Comparison of ENCODE assay signal across 18 mouse cellular contexts in the genomic region with DNA sequence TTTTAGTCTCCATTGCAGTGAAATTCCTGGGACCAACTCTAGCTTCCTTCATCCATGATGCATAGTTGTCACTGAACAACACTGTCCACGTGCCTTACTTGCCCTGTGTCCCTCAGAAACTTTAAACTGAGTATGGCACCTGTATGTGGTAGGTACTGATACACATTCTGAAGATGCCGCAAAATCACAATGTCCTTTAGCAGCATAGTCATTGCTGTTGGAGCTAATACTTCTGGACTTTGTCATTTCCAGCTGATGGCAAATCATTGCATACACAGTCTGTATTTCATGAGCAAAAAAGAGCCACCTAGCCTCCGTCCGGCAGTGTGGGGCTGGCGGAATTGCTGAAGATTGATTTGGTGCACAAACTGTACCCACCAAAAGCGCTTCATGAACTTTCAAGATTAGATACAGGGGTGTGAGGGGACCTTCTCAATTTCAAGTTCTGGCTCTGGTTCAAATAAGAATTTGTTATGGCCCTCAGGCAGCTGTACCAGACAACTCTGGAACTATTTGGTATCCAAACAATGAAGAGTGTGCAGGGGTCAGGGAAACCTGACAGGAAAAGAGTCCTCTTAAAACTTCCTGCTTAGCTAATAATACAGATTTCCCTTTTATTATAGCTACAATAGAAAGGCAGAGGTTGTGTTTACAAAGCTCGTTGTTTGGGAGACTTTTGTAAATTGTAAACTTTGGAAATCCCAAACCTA. TPM values are rescaled to one million over a fixed set of nuclear protein-coding genes. Genes with fewer than 3 reads are reported as not detected.
A peak's percentile ranks its signal among the peaks of the same experiment; 100 is the strongest.
DNase-seq lines count a peak whose midpoint lies in the region; ATAC-seq and TF ChIP-seq lines count a peak whose summit lies in the region.
"Had no signal": no experiment of that assay in that cellular context is flagged by ENCODE, and none has a peak within 500 bp of the region (broad histone marks: within the 10 kb centered on the region; RNA-seq: fewer than 3 reads in every experiment).

No protein-coding gene starts in this region.

- H3K27ac ChIP-seq in heart, embryonic 16.5 days (ENCODE audit: low read length): peak overlapping the region; percentile 58
- H3K27ac ChIP-seq in heart, embryonic 10.5 days: no peak overlapping the region
- 0 out of 2 replicates have a peak overlapping the region, but pooled peaks have one; percentile 17 for H3K27ac ChIP-seq in lung, embryonic 15.5 days
- H3K27ac ChIP-seq in ES-E14 (ENCODE audit: insufficient read depth, low read depth, low read length, poor library complexity, severe bottlenecking) (peak overlapping the region; percentile 51; the same call in 1 of the 2 replicates), macrophage (peak overlapping the region; percentile 46)
- H3K27ac ChIP-seq in midbrain, embryonic 10.5 days (replicated peaks): no peak overlapping the region
- H3K27ac ChIP-seq: forebrain, embryonic 15.5 days; hindbrain, embryonic 13.5 days; limb, embryonic 15.5 days; neural tube, embryonic 13.5 days had no signal

- H3K4me3 ChIP-seq in heart, embryonic 16.5 days (ENCODE audit: low read length): no peak overlapping the region
- no peak overlapping the region for H3K4me3 ChIP-seq in heart, embryonic 10.5 days
- no peak overlapping the region for H3K4me3 ChIP-seq in lung, embryonic 15.5 days
- H3K4me3 ChIP-seq in ES-E14 (ENCODE audit: insufficient read depth in 1 of 2, low read depth in 1 of 2, low read length in 2 of 2, poor library complexity in 1 of 2, severe bottlenecking in 1 of 2) (peak overlapping the region in 1 of 2 experiments; percentile 33; a peak in 1 of 4 replicates), macrophage (ENCODE audit: inconsistent target) (no peak overlapping the region)
- H3K4me3 ChIP-seq in midbrain, embryonic 10.5 days: no peak overlapping the region
- H3K4me3 ChIP-seq: forebrain, embryonic 15.5 days; hindbrain, embryonic 13.5 days; limb, embryonic 15.5 days; neural tube, embryonic 13.5 days had no signal

- 43% methylated on average over 7 of the region's 7 CpGs for WGBS in heart, embryonic 16.5 days
- WGBS in heart, embryonic 10.5 days: 65% methylated on average over 7 of the region's 7 CpGs
- WGBS in lung, embryonic 15.5 days: 46% methylated on average over 7 of the region's 7 CpGs
- WGBS in macrophage (ENCODE audit: missing documents): 79% methylated on average over 7 of the region's 7 CpGs
- 80% methylated on average over 7 of the region's 7 CpGs for WGBS in midbrain, embryonic 10.5 days

- ATAC-seq in heart, embryonic 16.5 days (replicated peaks; ENCODE audit: extremely low read depth, insufficient read depth, low FRiP score): no peak
- 0 out of 2 replicates have a peak, but pooled peaks have one; percentile 25 for ATAC-seq in lung, embryonic 15.5 days (ENCODE audit: borderline replicate concordance, extremely low read depth, low FRiP score, low TSS enrichment)
- ATAC-seq: CD4-positive, CD25-positive, alpha-beta regulatory T cell, adult 4 months had no signal

- H3K4me1 ChIP-seq in heart, embryonic 16.5 days (ENCODE audit: control insufficient read depth, insufficient read depth, low read length): peaks cover 35% of the 10 kb centered on the region
- peaks cover 26% of the 10 kb centered on the region for H3K4me1 ChIP-seq in heart, embryonic 10.5 days
- H3K4me1 ChIP-seq in lung, embryonic 15.5 days: peaks cover 20% of the 10 kb centered on the region
- peaks cover 2 to 16% of the 10 kb centered on the region in 2 experiments; a peak in 2 of 4 replicates for H3K4me1 ChIP-seq in ES-E14 (ENCODE audit: control insufficient read depth in 2 of 2, insufficient read depth in 2 of 2, low read length in 2 of 2, poor library complexity in 1 of 2)
- peaks cover 15% of the 10 kb centered on the region for H3K4me1 ChIP-seq in midbrain, embryonic 10.5 days

- peaks cover 100% of the 10 kb centered on the region for H3K79me2 ChIP-seq in macrophage (ENCODE audit: inconsistent target)

- in situ Hi-C loops in ES-E14 (cut with MboI; ENCODE audit: low sequenced_read_pairs in 2 of 2, unreplicated experiment in 2 of 2): no loop called here

- H3K36me3 ChIP-seq in heart, embryonic 16.5 days (ENCODE audit: control insufficient read depth, insufficient read depth): peaks cover 5% of the 10 kb centered on the region; the same call in 1 of the 2 replicates
- 0 out of 2 replicates have a peak, but pooled peaks cover 2% of the 10 kb centered on the region for H3K36me3 ChIP-seq in heart, embryonic 10.5 days
- H3K36me3 ChIP-seq in lung, embryonic 15.5 days: no peaks in the 10 kb centered on the region; the same call in 1 of the 2 replicates
- peaks cover 2% of the 10 kb centered on the region; the same call in 1 of the 2 replicates for H3K36me3 ChIP-seq in ES-E14 (ENCODE audit: control insufficient read depth, insufficient read depth, low read length, poor library complexity, severe bottlenecking)
- H3K36me3 ChIP-seq in macrophage (ENCODE audit: inconsistent target): no peaks in the 10 kb centered on the region
- H3K36me3 ChIP-seq in midbrain, embryonic 10.5 days: no peaks in the 10 kb centered on the region
- H3K36me3 ChIP-seq: forebrain, embryonic 15.5 days; hindbrain, embryonic 13.5 days; limb, embryonic 15.5 days; neural tube, embryonic 13.5 days had no signal

- no peaks in the 10 kb centered on the region for H3K27me3 ChIP-seq in heart, embryonic 16.5 days (ENCODE audit: control insufficient read depth, insufficient read depth, low read length)
- H3K27me3 ChIP-seq in heart, embryonic 10.5 days (ENCODE audit: insufficient read depth, poor library complexity, severe bottlenecking): no peaks in the 10 kb centered on the region
- H3K27me3 ChIP-seq in lung, embryonic 15.5 days: no peaks in the 10 kb centered on the region
- no peaks in the 10 kb centered on the region for H3K27me3 ChIP-seq in midbrain, embryonic 10.5 days (ENCODE audit: low read depth, poor library complexity, severe bottlenecking)
- H3K27me3 ChIP-seq: forebrain, embryonic 15.5 days; hindbrain, embryonic 13.5 days; limb, embryonic 15.5 days; neural tube, embryonic 13.5 days had no signal

- H3K4me2 ChIP-seq in heart, embryonic 16.5 days (ENCODE audit: low read depth, low read length): peak overlapping the region; percentile 39
- no peak overlapping the region for H3K4me2 ChIP-seq in lung, embryonic 15.5 days
- H3K4me2 ChIP-seq: forebrain, embryonic 15.5 days; hindbrain, embryonic 13.5 days; limb, embryonic 15.5 days; neural tube, embryonic 13.5 days had no signal

- H3K9me3 ChIP-seq in heart, embryonic 16.5 days (replicated peaks; ENCODE audit: control insufficient read depth, low read length): no peaks in the 10 kb centered on the region
- no peaks in the 10 kb centered on the region for H3K9me3 ChIP-seq in heart, embryonic 10.5 days
- no peaks in the 10 kb centered on the region for H3K9me3 ChIP-seq in lung, embryonic 15.5 days
- H3K9me3 ChIP-seq in ES-E14 (ENCODE audit: control insufficient read depth, insufficient read depth, low read depth, low read length): no peaks in the 10 kb centered on the region
- H3K9me3 ChIP-seq in midbrain, embryonic 10.5 days (replicated peaks): no peaks in the 10 kb centered on the region
- H3K9me3 ChIP-seq: forebrain, embryonic 15.5 days; hindbrain, embryonic 13.5 days; limb, embryonic 15.5 days; neural tube, embryonic 13.5 days had no signal

- no peak for DNase-seq in heart, embryonic 10.5 days (ENCODE audit: low spot score)
- DNase-seq in lung, postnatal 14 days: no peak
- DNase-seq in ES-E14 (ENCODE audit: low read depth, low spot score): no peak
- DNase-seq in midbrain, embryonic 10.5 days (ENCODE audit: low spot score): no peak
- DNase-seq: adrenal gland, postnatal 10 days; cerebellum, adult 11-12 months; cerebellum, postnatal 36 days; kidney, adult 9 months; layer of hippocampus, postnatal 36 days; right cerebral cortex, postnatal 25 days had no signal

- no peak overlapping the region for H3K9ac ChIP-seq in heart, embryonic 16.5 days (ENCODE audit: low read length)
- no peak overlapping the region for H3K9ac ChIP-seq in lung, embryonic 15.5 days
- no peak overlapping the region for H3K9ac ChIP-seq in ES-E14 (ENCODE audit: insufficient read depth, low read depth, low read length, poor library complexity, severe bottlenecking)
- H3K9ac ChIP-seq: forebrain, embryonic 15.5 days; hindbrain, embryonic 13.5 days; limb, embryonic 15.5 days; neural tube, embryonic 13.5 days had no signal

TF ChIP-seq in ES-E14, 5 proteins besides CTCF, POLR2A, EP300 and RAD21:
- TF ChIP-seq ZC3H11A (IDR thresholded peaks at IDR 0.05; ENCODE audit: borderline replicate concordance, low read depth, low read length) (no peak), CHD2 (IDR thresholded peaks at IDR 0.05; ENCODE audit: low read depth, low read length) (no peak), ZNF384 (IDR thresholded peaks at IDR 0.05; ENCODE audit: low read depth, low read length) (no peak), MAFK (IDR thresholded peaks at IDR 0.05; ENCODE audit: insufficient read depth, low read depth, low read length) (no peak), HCFC1 (IDR thresholded peaks at IDR 0.05; ENCODE audit: borderline replicate concordance, insufficient read depth, low read length) (no peak)

RNA-seq across cellular contexts. Expression of gene Cdk6, which starts 44.9 kb away (rescaled TPM):
- 37.7 and 39.3 TPM in 2 replicates for polyA plus RNA-seq in heart, embryonic 16.5 days (2015; fragmentation: Nextera tagmentation; extraction: Ambion mirVana)
- polyA plus RNA-seq in heart, embryonic 10.5 days (2016; fragmentation: Nextera tagmentation; extraction: Ambion mirVana): 20.9 and 32.4 TPM in 2 replicates
- polyA plus RNA-seq in lung, embryonic 15.5 days (2015; fragmentation: Nextera tagmentation; extraction: Ambion mirVana): 47.0 and 59.1 TPM in 2 replicates
- 34.1 and 47.9 TPM in 2 replicates for total RNA-seq in ES-E14 (2012; rRNA removed)
- 1,000 to 10,000 TPM in 1 of 26 experiments, 100 to 1,000 TPM in 24, 10 to 100 TPM in 1; 90.3 to 1,159 (median 221) TPM for total RNA-seq in macrophage (2018; cell fraction: chromatin; rRNA removed)
- total RNA-seq in macrophage (2018; cell fraction: cytosol; rRNA removed): 100 to 1,000 TPM in 1 of 26 experiments, 10 to 100 TPM in 25; 36.6 to 113 (median 61.9) TPM
- 100 to 1,000 TPM in 24 of 26 experiments, 10 to 100 TPM in 2; 91.9 to 814 (median 168) TPM for total RNA-seq in macrophage (2018; cell fraction: nucleus; rRNA removed)
- polyA plus RNA-seq in macrophage (2018): 15.0 to 53.3 TPM (median 24.2 TPM) in 3 replicates
- 16.5 and 21.6 TPM in 2 replicates for polyA plus RNA-seq in midbrain, embryonic 10.5 days (2016; fragmentation: Nextera tagmentation; extraction: Ambion mirVana)

Comparison
In these comparisons a context has a peak if more than half of its experiments do, and no peak if none do; other contexts are left out.
1. H3K27ac ChIP-seq: peak in heart, embryonic 16.5 days (single experiment), lung, embryonic 15.5 days (single experiment), ES-E14 (single experiment) and macrophage (single experiment); none in heart, embryonic 10.5 days (single experiment) and midbrain, embryonic 10.5 days (single experiment).